Mouse (Mus musculus): Measurements from ENCODE around the gene Snx5. TPM values are rescaled to one million over a fixed set of nuclear protein-coding genes. Genes with fewer than 3 reads are reported as not detected.

Snx5 gene
- polyA plus RNA-seq, 1 experiment from 2014 or later: 108 TPM

- Histone ChIP-seq H3K4me1 (replicated peaks; ENCODE audit: control insufficient read depth, insufficient read depth, low read length) (no peaks in the 10 kb centered on the region), H3K4me3 (ENCODE audit: low read depth, low read length) (no peak overlapping the region), H3K27ac (ENCODE audit: low read depth, low read length) (no peak overlapping the region), H3K9ac (ENCODE audit: low read depth, low read length) (no peak overlapping the region), H3K36me3 (ENCODE audit: control insufficient read depth, insufficient read depth, low read length) (no peaks in the 10 kb centered on the region), H3K27me3 (ENCODE audit: control insufficient read depth, insufficient read depth, low read length) (no peaks in the 10 kb centered on the region), H3K4me2 (replicated peaks; ENCODE audit: low read depth, low read length) (no peak overlapping the region), H3K9me3 (ENCODE audit: control insufficient read depth, low read length) (no peaks in the 10 kb centered on the region)
- ATAC-seq (ENCODE audit: low FRiP score): peak; percentile 63
- DNase-seq (ENCODE audit: low spot score): no peak
- WGBS: 84% methylated on average over 12 of the region's 12 CpGs
These were observed 43.7 kb downstream of the Snx5 start for GRCm38 (mm10) chr2:144226906-144227586.

DNA sequence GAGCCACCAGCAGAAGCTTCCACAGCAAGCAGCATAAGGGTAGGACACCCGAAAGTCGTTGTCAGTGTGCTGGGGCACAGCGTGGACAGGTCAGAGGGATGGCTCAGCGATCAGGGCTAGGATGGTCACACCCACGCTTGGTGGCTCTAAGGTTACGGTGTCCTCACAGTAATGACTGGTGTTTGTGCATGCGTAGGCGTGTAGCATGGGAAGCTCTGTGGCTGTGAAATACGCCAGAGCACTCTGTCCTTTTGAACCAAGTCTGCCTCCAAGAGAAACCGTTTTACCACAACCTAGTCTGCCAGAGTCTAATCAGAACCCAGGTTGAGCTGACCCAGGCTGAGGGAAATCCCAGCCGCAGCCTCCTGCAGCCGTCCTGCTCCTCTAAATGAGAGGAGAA lies 46.4 kb downstream of the Snx5 start:
- no peak overlapping the region for H3K9ac ChIP-seq (ENCODE audit: low read depth, low read length)
- no peak overlapping the region for H3K4me2 ChIP-seq (replicated peaks; ENCODE audit: low read depth, low read length)

DNA sequence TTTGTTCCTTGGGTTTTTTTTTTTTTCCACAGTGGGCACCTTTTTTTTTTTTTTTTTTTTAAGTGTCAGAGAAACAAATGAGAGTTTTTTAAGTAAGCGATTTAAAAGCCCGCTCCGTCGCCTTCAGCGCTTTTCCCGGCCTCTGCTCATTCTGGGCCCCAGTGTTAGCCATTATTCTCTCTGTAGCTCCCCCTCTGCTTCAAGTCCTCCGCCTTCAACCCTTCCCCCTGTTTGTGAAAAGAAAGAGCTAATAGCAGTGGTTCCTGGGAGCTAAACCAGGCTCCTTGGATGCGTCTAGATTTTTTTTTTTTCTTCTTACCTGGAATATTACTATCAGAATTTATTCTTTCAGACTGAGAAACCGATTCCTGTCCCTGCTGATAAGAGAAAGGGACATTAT lies 55.1 kb downstream of the Snx5 start:
- no peaks in the 10 kb centered on the region for H3K36me3 ChIP-seq (ENCODE audit: control insufficient read depth, insufficient read depth, low read length)
- WGBS: 30% methylated on average over 9 of the region's 9 CpGs
- no peak overlapping the region for H3K9ac ChIP-seq (ENCODE audit: low read depth, low read length)
- no peak overlapping the region for H3K4me3 ChIP-seq (ENCODE audit: low read depth, low read length)
- peak overlapping the region; percentile 21; the same call in 1 of the 2 replicates for H3K4me2 ChIP-seq (replicated peaks; ENCODE audit: low read depth, low read length)
- no peaks in the 10 kb centered on the region for H3K9me3 ChIP-seq (ENCODE audit: control insufficient read depth, low read length)
- H3K4me1 ChIP-seq (replicated peaks; ENCODE audit: control insufficient read depth, insufficient read depth, low read length): no peaks in the 10 kb centered on the region
- no peaks in the 10 kb centered on the region for H3K27me3 ChIP-seq (ENCODE audit: control insufficient read depth, insufficient read depth, low read length)
- H3K27ac ChIP-seq (ENCODE audit: low read depth, low read length): no peak overlapping the region; the same call in 1 of the 2 replicates
- ATAC-seq (ENCODE audit: low FRiP score) (no peak), DNase-seq (ENCODE audit: low spot score) (peak; percentile 33)

More for the DNA sequence above, 46.4 kb downstream of the Snx5 start:
- Histone ChIP-seq H3K27me3 (ENCODE audit: control insufficient read depth, insufficient read depth, low read length) (no peaks in the 10 kb centered on the region), H3K27ac (ENCODE audit: low read depth, low read length) (no peak overlapping the region), H3K9me3 (ENCODE audit: control insufficient read depth, low read length) (no peaks in the 10 kb centered on the region), H3K36me3 (ENCODE audit: control insufficient read depth, insufficient read depth, low read length) (no peaks in the 10 kb centered on the region), H3K4me3 (ENCODE audit: low read depth, low read length) (no peak overlapping the region), H3K4me1 (replicated peaks; ENCODE audit: control insufficient read depth, insufficient read depth, low read length) (no peaks in the 10 kb centered on the region)
- WGBS: 64% methylated on average over 12 of the region's 12 CpGs
- ATAC-seq (ENCODE audit: low FRiP score) (no peak), DNase-seq (ENCODE audit: low spot score) (no peak)

DNA sequence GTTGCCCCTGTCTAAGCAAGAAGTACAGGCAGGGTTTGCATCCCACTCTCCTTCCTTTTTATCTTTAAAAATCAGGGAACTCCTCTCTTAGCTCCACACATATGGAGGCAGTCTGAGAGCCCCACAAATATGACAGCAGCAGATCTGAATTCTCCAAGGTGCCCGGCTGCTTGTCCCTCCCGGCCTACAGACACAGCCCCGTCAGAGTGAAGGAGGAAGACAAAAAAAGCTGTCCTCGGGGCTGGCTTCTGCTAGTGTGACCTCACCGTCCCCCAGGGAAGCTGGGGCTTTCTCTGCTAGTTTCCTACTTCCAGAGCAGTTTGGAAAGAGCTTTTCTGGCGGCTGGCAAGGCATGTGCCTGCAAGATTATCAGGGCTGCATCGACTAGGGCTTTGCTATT lies 55.5 kb downstream of the Snx5 start:
- Histone ChIP-seq H3K9ac (ENCODE audit: low read depth, low read length) (0 out of 2 replicates have a peak overlapping the region, but pooled peaks have one; percentile 23), H3K4me2 (replicated peaks; ENCODE audit: low read depth, low read length) (peak overlapping the region; percentile 21; the same call in 1 of the 2 replicates), H3K4me3 (ENCODE audit: low read depth, low read length) (no peak overlapping the region), H3K9me3 (ENCODE audit: control insufficient read depth, low read length) (no peaks in the 10 kb centered on the region), H3K4me1 (replicated peaks; ENCODE audit: control insufficient read depth, insufficient read depth, low read length) (no peaks in the 10 kb centered on the region), H3K27ac (ENCODE audit: low read depth, low read length) (peak overlapping the region; percentile 42; the same call in 1 of the 2 replicates), H3K36me3 (ENCODE audit: control insufficient read depth, insufficient read depth, low read length) (no peaks in the 10 kb centered on the region), H3K27me3 (ENCODE audit: control insufficient read depth, insufficient read depth, low read length) (no peaks in the 10 kb centered on the region)
- peak; percentile 50; the same call in 1 of the 2 replicates for ATAC-seq (ENCODE audit: low FRiP score)
- 4% methylated on average over 7 of the region's 7 CpGs for WGBS
- DNase-seq (ENCODE audit: low spot score): peak; percentile 52

DNA sequence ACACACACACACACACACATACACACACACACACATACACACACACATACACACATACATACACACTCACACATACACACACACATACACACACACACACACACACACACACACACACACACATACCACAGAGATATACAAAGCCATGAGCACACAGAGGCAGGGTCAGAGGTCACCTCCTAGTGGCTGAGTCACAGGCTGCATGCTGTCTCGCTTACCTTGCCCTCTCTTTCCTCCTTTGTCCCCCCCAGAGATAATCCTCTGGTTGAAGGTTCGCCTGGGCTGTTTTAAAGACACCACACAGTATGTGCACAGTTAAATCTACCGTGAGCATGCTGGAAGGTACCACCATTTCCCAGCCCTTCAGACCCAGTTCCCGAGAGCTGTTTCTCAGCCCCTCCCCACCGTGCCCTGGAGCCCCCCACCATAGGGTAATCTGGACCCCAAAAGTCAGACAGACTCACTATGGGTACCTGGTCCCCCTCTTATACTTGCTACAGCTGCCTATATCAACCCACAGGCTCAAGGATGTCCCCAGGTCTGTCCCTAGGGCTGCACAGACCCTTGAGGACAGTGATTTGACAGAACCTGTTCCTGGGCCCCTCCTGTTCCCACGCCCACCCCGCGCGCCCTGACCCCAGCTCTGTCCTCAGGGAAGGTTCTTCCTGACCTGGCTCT lies 56.1 kb downstream of the Snx5 start:
- H3K27me3 ChIP-seq (ENCODE audit: control insufficient read depth, insufficient read depth, low read length): no peaks in the 10 kb centered on the region
- DNase-seq (ENCODE audit: low spot score) (peak; percentile 41), ATAC-seq (ENCODE audit: low FRiP score) (peak; percentile 56)
- H3K4me1 ChIP-seq (replicated peaks; ENCODE audit: control insufficient read depth, insufficient read depth, low read length): no peaks in the 10 kb centered on the region
- no peaks in the 10 kb centered on the region for H3K9me3 ChIP-seq (ENCODE audit: control insufficient read depth, low read length)
- no peak overlapping the region for H3K4me3 ChIP-seq (ENCODE audit: low read depth, low read length)
- 0 out of 2 replicates have a peak overlapping the region, but pooled peaks have one; percentile 23 for H3K9ac ChIP-seq (ENCODE audit: low read depth, low read length)
- no peak overlapping the region for H3K4me2 ChIP-seq (replicated peaks; ENCODE audit: low read depth, low read length)
- WGBS: 56% methylated on average over 9 of the region's 9 CpGs
- peak overlapping the region; percentile 42; the same call in 1 of the 2 replicates for H3K27ac ChIP-seq (ENCODE audit: low read depth, low read length)
- no peaks in the 10 kb centered on the region for H3K36me3 ChIP-seq (ENCODE audit: control insufficient read depth, insufficient read depth, low read length)

GRCm38 (mm10) chr2:144213803-144214202 lies 56.9 kb downstream of the Snx5 start:
- Histone ChIP-seq H3K4me3 (ENCODE audit: low read depth, low read length) (no peak overlapping the region), H3K4me2 (replicated peaks; ENCODE audit: low read depth, low read length) (no peak overlapping the region), H3K36me3 (ENCODE audit: control insufficient read depth, insufficient read depth, low read length) (no peaks in the 10 kb centered on the region), H3K27me3 (ENCODE audit: control insufficient read depth, insufficient read depth, low read length) (no peaks in the 10 kb centered on the region), H3K9me3 (ENCODE audit: control insufficient read depth, low read length) (no peaks in the 10 kb centered on the region), H3K4me1 (replicated peaks; ENCODE audit: control insufficient read depth, insufficient read depth, low read length) (no peaks in the 10 kb centered on the region), H3K9ac (ENCODE audit: low read depth, low read length) (no peak overlapping the region), H3K27ac (ENCODE audit: low read depth, low read length) (no peak overlapping the region)
- no peak for ATAC-seq (ENCODE audit: low FRiP score)
- DNase-seq (ENCODE audit: low spot score): no peak
- 93% methylated on average over 6 of the region's 6 CpGs for WGBS

DNA sequence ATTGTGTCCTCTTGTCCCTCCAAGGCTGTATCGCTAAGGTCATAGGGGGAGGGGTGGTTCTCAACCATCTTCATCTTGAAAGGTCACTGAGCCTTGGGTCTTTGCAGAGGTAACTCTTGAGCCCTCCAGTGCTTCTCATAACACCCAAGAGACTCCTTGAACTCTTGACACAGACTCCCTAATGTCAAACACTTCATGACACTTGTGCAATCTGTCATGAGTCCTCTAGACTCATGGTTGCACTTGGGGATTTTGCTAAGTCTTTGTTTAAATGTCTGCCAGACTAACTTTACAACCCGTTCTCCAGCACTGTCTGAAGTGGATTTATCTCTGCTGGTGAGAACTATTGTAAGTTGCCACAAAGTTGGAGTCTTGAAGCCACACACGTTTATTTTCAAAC lies 61.3 kb downstream of the Snx5 start:
- Histone ChIP-seq H3K9me3 (ENCODE audit: control insufficient read depth, low read length) (no peaks in the 10 kb centered on the region), H3K27ac (ENCODE audit: low read depth, low read length) (no peak overlapping the region), H3K9ac (ENCODE audit: low read depth, low read length) (no peak overlapping the region), H3K36me3 (ENCODE audit: control insufficient read depth, insufficient read depth, low read length) (no peaks in the 10 kb centered on the region), H3K4me1 (replicated peaks; ENCODE audit: control insufficient read depth, insufficient read depth, low read length) (no peaks in the 10 kb centered on the region), H3K27me3 (ENCODE audit: control insufficient read depth, insufficient read depth, low read length) (no peaks in the 10 kb centered on the region), H3K4me2 (replicated peaks; ENCODE audit: low read depth, low read length) (no peak overlapping the region), H3K4me3 (ENCODE audit: low read depth, low read length) (no peak overlapping the region)
- ATAC-seq (ENCODE audit: low FRiP score) (no peak), DNase-seq (ENCODE audit: low spot score) (no peak)
- 83% methylated on average over 3 of the region's 3 CpGs for WGBS

DNA sequence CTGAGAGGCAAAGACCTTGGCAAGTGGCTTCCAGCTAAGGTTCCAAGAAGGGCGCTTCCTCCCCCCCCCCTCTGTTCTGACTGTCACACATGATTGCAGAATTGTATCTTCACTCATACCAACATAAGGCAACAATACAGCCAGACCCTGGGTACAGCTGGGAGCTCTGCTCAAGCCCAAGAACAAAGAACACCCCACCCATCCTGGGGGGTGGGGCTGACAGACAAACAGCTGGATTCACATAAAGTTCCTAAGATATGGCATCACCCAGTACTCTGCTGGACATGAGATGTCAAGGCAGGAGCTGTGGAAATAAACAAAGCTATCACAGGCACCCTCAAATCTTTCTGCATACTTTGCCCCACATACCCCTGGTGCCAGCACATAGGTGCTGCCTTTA lies 63.3 kb downstream of the Snx5 start:
- 94% methylated on average over 1 of the region's 1 CpGs for WGBS
- H3K27ac ChIP-seq (ENCODE audit: low read depth, low read length): no peak overlapping the region
- H3K4me3 ChIP-seq (ENCODE audit: low read depth, low read length): no peak overlapping the region

GRCm38 (mm10) chr2:144203001-144203400 lies 67.7 kb downstream of the Snx5 start:
- ATAC-seq (ENCODE audit: low FRiP score) (no peak), DNase-seq (ENCODE audit: low spot score) (no peak)
- Histone ChIP-seq H3K27ac (ENCODE audit: low read depth, low read length) (no peak overlapping the region), H3K9me3 (ENCODE audit: control insufficient read depth, low read length) (no peaks in the 10 kb centered on the region), H3K4me2 (replicated peaks; ENCODE audit: low read depth, low read length) (no peak overlapping the region), H3K27me3 (ENCODE audit: control insufficient read depth, insufficient read depth, low read length) (no peaks in the 10 kb centered on the region), H3K4me1 (replicated peaks; ENCODE audit: control insufficient read depth, insufficient read depth, low read length) (no peaks in the 10 kb centered on the region), H3K36me3 (ENCODE audit: control insufficient read depth, insufficient read depth, low read length) (no peaks in the 10 kb centered on the region), H3K9ac (ENCODE audit: low read depth, low read length) (no peak overlapping the region), H3K4me3 (ENCODE audit: low read depth, low read length) (no peak overlapping the region)
- 91% methylated on average over 5 of the region's 5 CpGs for WGBS

More for the DNA sequence above, 63.3 kb downstream of the Snx5 start:
- H3K36me3 ChIP-seq (ENCODE audit: control insufficient read depth, insufficient read depth, low read length): no peaks in the 10 kb centered on the region
- DNase-seq (ENCODE audit: low spot score) (no peak), ATAC-seq (ENCODE audit: low FRiP score) (no peak)
- no peak overlapping the region for H3K9ac ChIP-seq (ENCODE audit: low read depth, low read length)
- H3K9me3 ChIP-seq (ENCODE audit: control insufficient read depth, low read length): no peaks in the 10 kb centered on the region
- no peaks in the 10 kb centered on the region for H3K27me3 ChIP-seq (ENCODE audit: control insufficient read depth, insufficient read depth, low read length)
- H3K4me2 ChIP-seq (replicated peaks; ENCODE audit: low read depth, low read length): no peak overlapping the region
- no peaks in the 10 kb centered on the region for H3K4me1 ChIP-seq (replicated peaks; ENCODE audit: control insufficient read depth, insufficient read depth, low read length)

Data from hindbrain, embryonic 11.5 days (tissue).